Mouse (Mus musculus): ENCODE measurements around the gene Eif4a2. TPM values are rescaled to one million over a fixed set of nuclear protein-coding genes. Genes with fewer than 3 reads are reported as not detected.

The Eif4a2 gene
- total RNA-seq, 2 experiments from 2014 or later = 587 to 925 TPM

DNA sequence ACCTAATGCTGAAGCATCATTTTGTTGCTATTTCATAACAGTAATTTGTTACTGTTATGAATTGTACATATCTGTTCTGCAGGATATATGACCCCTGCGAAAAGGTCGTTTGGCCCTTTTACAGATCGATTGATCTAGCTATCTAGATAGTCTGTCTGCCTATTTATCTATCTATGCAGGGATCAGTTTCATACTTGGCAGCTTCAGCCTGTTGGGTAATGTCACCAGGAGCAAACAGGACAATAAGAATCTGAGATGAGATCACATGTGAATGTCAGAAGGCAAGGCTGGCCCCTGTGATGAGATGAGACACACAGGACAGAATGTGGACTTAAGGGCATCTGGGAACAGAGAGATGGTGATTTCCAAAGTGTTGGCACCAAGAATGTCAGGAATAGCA is 23.1 kb downstream of the Eif4a2 start:
- no peak for ATAC-seq (replicated peaks; ENCODE audit: low FRiP score, low TSS enrichment, poor library complexity, severe bottlenecking)

DNA sequence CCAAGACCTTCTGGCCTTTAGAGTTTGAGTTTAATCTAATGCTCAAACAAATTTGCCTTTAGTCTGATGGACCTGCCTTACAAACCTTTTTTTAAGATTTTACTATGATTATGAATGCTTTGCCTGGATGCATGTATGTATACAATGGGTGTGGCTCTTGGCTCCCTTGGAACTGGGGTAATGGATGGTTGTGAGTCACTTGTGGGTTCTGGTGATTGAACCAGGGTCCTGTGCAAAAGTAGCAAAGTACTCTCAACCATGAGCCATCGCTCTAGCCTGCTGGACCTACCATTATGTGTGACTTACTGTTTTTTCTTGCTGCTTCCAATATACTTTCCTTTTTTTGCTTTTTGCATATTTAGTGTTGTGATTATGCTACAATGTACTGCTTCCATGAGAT is 25.1 kb downstream of the Eif4a2 start:
- no peak for ATAC-seq (replicated peaks; ENCODE audit: low FRiP score, low TSS enrichment, poor library complexity, severe bottlenecking)

DNA sequence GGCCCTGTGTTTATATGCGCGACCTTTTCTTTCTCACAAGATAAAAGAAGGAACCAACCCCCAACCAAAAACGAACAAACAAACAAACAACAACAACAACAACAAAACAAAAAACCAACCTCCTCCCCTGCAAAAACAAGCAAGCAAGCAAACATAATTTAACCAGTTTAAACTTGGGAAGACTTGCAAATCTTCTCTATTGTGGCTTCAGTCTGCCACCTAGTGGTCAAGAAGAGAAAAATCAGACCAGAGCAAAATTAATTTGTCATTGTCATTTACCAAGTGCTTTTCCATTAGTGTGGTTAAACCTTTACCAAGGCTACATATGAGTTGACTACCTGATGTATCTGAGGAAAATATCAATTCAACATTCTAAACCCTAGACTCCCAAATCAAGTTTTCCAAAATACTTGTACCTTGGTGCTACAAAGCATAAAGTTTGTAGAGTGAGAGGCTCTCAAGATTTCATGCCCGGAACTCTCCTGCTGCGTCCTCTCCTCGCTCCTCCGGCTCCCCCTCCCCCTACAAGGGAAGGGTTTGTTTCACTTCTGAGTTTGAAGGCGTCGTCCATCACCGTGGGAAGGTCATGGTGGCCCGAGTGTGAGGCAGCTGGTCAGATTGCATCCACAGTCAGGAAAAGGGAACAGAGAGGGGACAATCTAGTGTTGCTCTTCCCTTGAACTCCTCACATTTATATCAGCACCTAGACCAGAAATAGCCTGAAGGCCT is 28.3 kb downstream of the Eif4a2 start:
- ATAC-seq (replicated peaks; ENCODE audit: low FRiP score, low TSS enrichment, poor library complexity, severe bottlenecking) = no peak

DNA sequence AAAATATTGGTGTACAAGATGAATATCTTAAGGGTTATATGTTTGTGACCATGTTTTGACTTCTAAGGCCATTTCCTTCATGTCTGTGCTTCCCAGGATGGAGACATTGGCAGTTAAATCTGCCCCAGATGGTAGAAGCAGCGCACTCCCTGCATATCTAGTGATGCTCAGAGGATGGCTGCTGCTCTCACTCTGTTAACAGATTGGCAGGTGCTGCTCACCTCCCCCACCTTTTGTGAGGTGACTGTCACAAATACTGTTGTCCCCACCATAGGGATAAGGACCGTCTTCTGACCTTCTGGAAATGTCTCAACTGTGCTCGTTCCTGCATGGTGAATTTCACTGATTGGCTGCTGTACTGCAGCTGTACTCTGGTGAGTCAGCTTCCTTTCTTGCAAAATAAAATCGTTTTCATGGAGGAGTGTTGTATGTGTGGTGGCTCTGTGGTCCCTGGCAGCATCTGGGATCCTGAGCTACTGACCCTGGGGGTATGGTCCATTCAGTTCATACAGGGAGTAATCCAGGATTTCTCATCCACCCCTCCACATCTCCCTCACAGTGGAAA is 29.2 kb downstream of the Eif4a2 start:
- no peak for ATAC-seq (replicated peaks; ENCODE audit: low FRiP score, low TSS enrichment, poor library complexity, severe bottlenecking)

DNA sequence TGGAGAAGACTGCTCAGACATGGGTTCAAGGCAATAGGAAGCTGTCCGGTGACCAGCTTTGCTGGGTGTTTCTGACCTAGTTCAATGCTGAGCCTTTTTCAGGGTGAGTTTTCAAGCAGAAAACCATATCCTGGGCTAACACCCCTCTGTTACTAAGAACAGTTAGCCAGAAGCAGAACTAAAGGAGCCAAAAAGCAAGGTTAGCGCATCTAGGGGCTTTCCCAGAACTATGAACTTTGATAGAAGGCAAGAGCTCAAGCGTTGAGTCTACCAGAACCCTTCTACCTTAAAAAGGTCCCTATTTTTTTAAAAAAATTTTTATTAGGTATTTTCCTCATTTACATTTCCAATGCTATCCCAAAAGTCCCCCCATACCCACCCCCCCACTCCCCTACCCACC is 33.7 kb downstream of the Eif4a2 start:
- ATAC-seq (replicated peaks; ENCODE audit: low FRiP score, low TSS enrichment, poor library complexity, severe bottlenecking) = no peak

DNA sequence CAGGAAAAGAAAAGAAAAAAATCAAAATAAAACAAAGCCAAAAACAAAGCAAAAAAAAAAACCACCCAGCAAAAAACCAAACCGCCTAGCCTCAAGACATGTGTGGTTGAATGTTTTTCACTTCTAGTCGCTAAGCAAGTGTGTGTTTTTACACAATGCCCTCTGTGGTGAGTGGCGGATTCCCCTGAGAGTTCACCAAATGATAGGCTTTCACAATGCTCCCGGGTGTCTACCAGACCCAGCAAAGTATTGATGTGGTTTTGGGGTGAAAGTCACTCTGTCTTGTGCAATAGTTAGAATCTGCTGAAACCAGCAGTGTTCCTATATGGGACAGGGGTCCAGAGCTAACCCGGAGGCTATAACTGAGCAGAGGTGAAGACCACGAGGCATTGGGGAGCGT is 37.1 kb downstream of the Eif4a2 start:
- ATAC-seq (replicated peaks; ENCODE audit: low FRiP score, low TSS enrichment, poor library complexity, severe bottlenecking) = no peak

DNA sequence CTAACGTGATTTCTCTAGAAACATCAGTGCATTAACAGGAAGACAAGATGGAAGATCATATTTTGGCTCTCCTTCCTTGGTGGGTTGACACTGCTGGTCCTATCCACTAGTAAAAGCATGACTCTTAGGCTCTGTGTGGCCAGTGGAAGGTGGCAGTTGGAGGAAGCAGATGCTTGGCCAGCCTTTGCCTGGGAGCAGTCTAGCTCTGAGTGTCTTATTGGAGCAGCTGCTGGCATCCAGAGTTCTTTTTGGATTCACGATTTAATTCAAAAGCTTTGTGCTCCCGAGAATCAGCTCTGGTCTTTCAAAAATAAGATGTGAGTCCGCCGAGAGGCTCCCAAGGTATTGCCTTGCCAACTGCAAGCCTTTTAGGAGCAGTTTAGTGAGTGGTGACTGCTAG is 38.0 kb downstream of the Eif4a2 start:
- no peak for ATAC-seq (replicated peaks; ENCODE audit: low FRiP score, low TSS enrichment, poor library complexity, severe bottlenecking)

DNA sequence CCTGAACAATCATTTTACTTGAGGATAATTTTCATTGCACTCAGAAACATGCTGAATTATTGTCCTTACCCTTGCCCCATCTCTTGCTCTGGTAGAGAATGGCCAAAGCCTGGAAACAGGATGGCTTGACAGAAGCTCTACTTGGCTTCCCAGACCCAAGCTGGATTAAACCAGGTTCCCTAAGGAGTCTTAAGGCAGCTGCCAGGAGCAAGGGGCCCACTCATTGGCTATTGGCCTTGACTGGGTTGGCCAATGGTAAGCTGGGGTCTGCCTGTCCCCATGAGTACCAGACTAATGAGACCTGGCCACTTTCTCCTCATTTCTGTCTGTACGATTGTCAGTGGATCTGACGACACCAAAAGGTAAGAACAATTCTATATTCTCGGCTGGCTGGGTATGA is 39.0 kb downstream of the Eif4a2 start, which contains the start of gene Adipoq:
Adipoq (plus strand) TSS at position 257 of the 400 bp plus-strand sequence.
- ATAC-seq (replicated peaks; ENCODE audit: low FRiP score, low TSS enrichment, poor library complexity, severe bottlenecking) = no peak

DNA sequence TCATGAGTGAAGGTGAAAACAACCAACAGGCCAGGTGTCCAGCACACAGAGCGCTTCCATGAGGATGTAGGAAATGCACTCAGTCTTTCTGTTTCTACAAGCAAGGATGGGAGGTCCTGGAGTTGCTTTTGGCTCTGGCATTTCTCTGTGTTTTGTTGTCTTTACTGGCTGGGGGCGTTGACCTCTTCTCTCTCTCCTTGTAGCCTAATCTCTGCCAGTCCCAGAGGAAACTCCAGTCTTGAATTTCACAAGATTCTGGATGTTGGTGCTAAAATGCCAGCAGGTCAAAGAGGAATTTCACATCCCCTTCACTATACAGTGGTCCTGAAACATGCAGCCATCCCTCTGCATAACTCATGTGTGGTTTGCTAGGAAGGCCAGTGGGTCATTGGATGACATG is 41.7 kb downstream of the Eif4a2 start:
- no peak for ATAC-seq (replicated peaks; ENCODE audit: low FRiP score, low TSS enrichment, poor library complexity, severe bottlenecking)

DNA sequence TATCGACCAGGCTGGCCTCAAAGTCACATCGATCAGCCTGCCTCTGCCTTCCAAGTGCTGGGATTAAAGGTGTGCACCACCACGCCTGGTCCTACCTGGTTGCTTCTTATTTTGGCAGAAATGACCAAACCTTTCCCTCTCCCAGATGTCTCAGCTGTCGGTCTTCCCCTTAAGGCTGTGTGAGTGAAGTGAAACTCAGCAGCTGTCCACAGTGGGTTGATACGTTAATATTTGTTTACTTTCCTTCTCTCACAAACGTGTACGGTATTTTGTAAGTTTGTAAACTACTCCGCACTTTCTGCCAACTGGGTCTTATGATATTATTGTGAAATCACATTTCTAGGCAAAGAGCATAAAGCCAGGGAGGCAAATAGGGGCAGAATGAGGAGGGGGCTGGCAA is 42.2 kb downstream of the Eif4a2 start:
- no peak for ATAC-seq (replicated peaks; ENCODE audit: low FRiP score, low TSS enrichment, poor library complexity, severe bottlenecking)

DNA sequence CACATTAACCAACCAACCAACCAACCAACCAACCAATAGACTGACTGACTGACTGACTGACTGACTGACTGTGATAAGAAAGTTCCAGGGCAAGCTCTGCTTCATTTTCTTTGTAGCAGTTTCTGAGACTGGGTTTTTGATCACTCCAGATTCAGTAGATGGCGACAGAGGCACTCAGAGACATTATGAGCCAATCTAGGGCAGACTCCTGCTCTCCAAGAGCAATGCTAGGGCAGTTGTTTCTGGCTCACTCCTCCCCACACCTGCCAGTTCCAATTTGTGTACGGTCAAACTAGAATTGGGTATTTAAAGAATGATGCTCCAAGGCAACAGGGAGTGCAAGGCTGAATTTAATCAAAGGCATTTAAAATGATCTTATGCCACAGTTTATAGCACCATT is 44.2 kb downstream of the Eif4a2 start:
- ATAC-seq (replicated peaks; ENCODE audit: low FRiP score, low TSS enrichment, poor library complexity, severe bottlenecking) = no peak

DNA sequence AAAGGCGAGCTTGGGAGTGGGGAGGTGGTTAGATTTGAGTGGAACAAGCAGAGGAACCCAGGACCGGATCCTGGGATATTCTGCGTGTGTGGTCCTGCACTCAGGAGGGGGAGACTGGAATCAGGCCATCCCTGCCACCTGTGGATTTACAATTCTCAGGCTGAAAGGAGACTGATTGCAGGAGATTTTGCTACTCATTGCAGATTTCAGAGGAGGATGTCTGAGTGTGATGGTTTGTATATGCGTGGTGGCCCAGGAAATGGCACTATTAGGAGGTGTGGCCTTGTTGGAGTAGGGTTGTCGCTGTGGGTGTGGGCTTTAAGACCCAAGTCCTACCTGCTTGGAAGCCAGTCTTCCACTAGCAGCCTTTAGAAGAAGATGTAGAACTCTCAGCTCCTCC is 47.0 kb downstream of the Eif4a2 start:
- ATAC-seq (replicated peaks; ENCODE audit: low FRiP score, low TSS enrichment, poor library complexity, severe bottlenecking) = no peak

DNA sequence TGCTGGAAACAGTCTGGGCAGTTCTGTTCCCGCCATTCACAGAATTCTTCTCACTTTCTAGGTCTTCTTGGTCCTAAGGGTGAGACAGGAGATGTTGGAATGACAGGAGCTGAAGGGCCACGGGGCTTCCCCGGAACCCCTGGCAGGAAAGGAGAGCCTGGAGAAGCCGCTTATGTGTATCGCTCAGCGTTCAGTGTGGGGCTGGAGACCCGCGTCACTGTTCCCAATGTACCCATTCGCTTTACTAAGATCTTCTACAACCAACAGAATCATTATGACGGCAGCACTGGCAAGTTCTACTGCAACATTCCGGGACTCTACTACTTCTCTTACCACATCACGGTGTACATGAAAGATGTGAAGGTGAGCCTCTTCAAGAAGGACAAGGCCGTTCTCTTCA is 49.8 kb downstream of the Eif4a2 start:
- no peak for ATAC-seq (replicated peaks; ENCODE audit: low FRiP score, low TSS enrichment, poor library complexity, severe bottlenecking)

DNA sequence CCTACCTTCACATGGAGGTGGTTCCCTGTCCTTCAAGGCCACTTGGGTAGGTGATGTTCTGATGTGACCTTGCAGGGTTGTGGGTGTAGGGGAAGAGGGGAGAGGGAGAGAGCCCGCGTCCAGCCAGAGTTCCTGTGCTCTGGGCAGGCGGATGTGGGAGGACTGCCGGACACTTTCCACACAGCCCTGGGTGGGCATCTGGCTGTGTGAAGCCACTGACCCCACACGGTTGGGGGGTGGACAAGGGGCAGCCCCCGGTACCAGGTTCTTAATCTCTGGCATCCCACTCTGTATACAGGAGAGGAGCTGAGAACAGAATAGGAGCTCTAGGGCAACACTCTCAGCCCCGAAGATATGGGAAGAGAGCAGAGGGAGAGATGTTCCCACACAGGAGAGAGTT is 51.0 kb downstream of the Eif4a2 start:
- no peak for ATAC-seq (replicated peaks; ENCODE audit: low FRiP score, low TSS enrichment, poor library complexity, severe bottlenecking)

DNA sequence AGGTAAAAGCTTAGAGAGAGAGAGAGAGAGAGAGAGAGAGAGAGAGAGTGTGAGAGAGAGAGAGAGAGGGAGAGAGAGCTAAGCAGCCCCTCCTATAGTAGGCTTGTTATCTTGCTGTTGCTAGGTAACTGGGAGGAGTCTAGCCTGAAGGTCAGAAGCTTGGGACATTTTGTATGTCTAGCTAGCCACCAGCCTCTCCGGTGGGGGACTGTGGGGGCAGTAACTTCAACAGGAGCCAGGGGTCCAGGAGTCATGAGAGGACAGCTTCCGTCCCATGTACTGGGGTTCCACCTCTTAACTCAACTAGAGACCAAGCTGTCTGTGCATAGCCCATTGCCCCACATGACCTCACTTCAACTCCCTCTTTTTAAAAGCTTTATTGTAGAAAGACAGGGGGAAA is 51.7 kb downstream of the Eif4a2 start:
- no peak for ATAC-seq (replicated peaks; ENCODE audit: low FRiP score, low TSS enrichment, poor library complexity, severe bottlenecking)

DNA sequence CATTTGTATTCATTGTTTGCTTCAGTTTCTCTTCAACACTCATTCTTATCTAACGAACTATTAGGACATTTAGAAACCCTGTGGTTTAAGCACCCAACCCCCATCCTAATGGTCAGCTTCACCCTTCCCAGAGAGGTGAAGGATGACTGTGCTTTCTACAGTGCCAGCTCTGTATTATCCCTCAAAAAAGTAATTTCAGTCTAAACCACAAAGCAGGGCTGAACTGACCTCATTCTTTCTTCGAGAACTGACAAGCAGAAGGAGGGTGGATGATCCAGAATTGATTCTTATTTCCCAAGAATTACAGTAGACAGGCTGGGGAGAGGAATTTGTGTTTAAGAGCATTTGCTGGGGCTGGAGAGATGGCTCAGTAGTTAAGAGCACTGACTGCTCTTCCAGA is 52.5 kb downstream of the Eif4a2 start:
- no peak for ATAC-seq (replicated peaks; ENCODE audit: low FRiP score, low TSS enrichment, poor library complexity, severe bottlenecking)

DNA sequence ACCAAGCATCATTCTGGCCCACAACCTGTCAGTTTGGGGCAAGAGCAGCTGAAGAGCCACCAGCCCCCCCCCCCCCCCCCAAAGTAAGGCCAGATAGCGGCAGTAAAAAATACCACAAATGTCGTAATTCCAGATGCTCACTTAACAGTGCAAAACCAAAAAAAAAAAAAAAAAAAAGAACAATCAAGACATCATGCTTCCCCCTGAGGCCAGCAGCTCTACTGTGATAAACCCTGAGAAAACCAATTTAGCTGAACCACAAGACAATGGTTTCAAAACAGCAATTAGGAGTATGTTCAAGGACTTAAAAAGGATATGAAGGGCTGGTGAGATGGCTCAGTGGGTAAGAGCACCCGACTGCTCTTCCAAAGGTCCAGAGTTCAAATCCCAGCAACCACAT is 54.9 kb downstream of the Eif4a2 start:
- no peak for ATAC-seq (replicated peaks; ENCODE audit: low FRiP score, low TSS enrichment, poor library complexity, severe bottlenecking)

Other genes with a start within 250 kb of the Eif4a2 start
- gene Tbccd1, start 249.8 kb upstream of the Eif4a2 start, total RNA-seq (2014; fragmentation: Nextera tagmentation) = 53.3 and 72.6 TPM in 2 replicates
- 39.7 and 52.5 TPM in 2 replicates for gene Tbccd1, start 249.8 kb upstream of the Eif4a2 start, total RNA-seq (2017)
- 43.2 and 49.9 TPM in 2 replicates for gene Dnajb11, start 249.6 kb upstream of the Eif4a2 start, total RNA-seq (2014; fragmentation: Nextera tagmentation)
- gene Dnajb11, start 249.6 kb upstream of the Eif4a2 start, total RNA-seq (2017) = 90.1 and 101 TPM in 2 replicates
- gene Ahsg, start 216.2 kb upstream of the Eif4a2 start, total RNA-seq (2014; fragmentation: Nextera tagmentation) = not detected in 2 replicates
- not detected in 2 replicates for gene Ahsg, start 216.2 kb upstream of the Eif4a2 start, total RNA-seq (2017)
- gene Fetub, start 189.1 kb upstream of the Eif4a2 start, total RNA-seq (2014; fragmentation: Nextera tagmentation) = not detected in 2 replicates
- gene Fetub, start 189.1 kb upstream of the Eif4a2 start, total RNA-seq (2017) = not detected in 2 replicates
- not detected in 2 replicates for gene Hrg, start 156.4 kb upstream of the Eif4a2 start, total RNA-seq (2014; fragmentation: Nextera tagmentation)
- gene Hrg, start 156.4 kb upstream of the Eif4a2 start, total RNA-seq (2017) = not detected in 2 replicates
- not detected in 2 replicates for gene Kng2, start 78.0 kb upstream of the Eif4a2 start, total RNA-seq (2014; fragmentation: Nextera tagmentation)
- gene Kng2, start 78.0 kb upstream of the Eif4a2 start, total RNA-seq (2017) = not detected in 2 replicates
- not detected in 2 replicates for gene Kng1, start 49.6 kb upstream of the Eif4a2 start, total RNA-seq (2014; fragmentation: Nextera tagmentation)
- gene Kng1, start 49.6 kb upstream of the Eif4a2 start, total RNA-seq (2017) = not detected in 2 replicates
- gene Rfc4, start 20.3 kb downstream of the Eif4a2 start, total RNA-seq (2014; fragmentation: Nextera tagmentation) = 216 and 230 TPM in 2 replicates
- gene Rfc4, start 20.3 kb downstream of the Eif4a2 start, total RNA-seq (2017) = 106 and 142 TPM in 2 replicates
- gene Adipoq, start 39.1 kb downstream of the Eif4a2 start, total RNA-seq (2014; fragmentation: Nextera tagmentation) = not detected in 2 replicates
- gene Adipoq, start 39.1 kb downstream of the Eif4a2 start, total RNA-seq (2017) = 0.50 TPM in 1 of 2 replicates, not detected in the other
- gene St6gal1, start 117.3 kb downstream of the Eif4a2 start, total RNA-seq (2014; fragmentation: Nextera tagmentation) = 0.45 and 5.0 TPM in 2 replicates
- not detected in 2 replicates for gene St6gal1, start 117.3 kb downstream of the Eif4a2 start, total RNA-seq (2017)